Comparison of ENCODE assay signal across 8 mouse cellular contexts in genomic region chr10:61714771-61715461, GRCm38 (mm10). TPM values are rescaled to one million over a fixed set of nuclear protein-coding genes. Genes with fewer than 3 reads are reported as not detected.
DNase-seq lines count a peak whose midpoint lies in the region; ATAC-seq lines count a peak whose summit lies in the region.

TSS of gene Aifm2 (plus strand) at chr10:61715263.

- H3K27me3 ChIP-seq in hindbrain, embryonic 14.5 days (ENCODE audit: control insufficient read depth, insufficient read depth, low read length) = peaks cover 4% of the 10 kb centered on the region; the same call in 1 of the 2 replicates
- 0 out of 2 replicates have a peak, but pooled peaks cover 4% of the 10 kb centered on the region for H3K27me3 ChIP-seq in liver, embryonic 12.5 days (replicated peaks)

- H3K4me2 ChIP-seq in hindbrain, embryonic 14.5 days (replicated peaks) = peak within 1 kb of the TSS; percentile 66
- H3K4me2 ChIP-seq in liver, embryonic 12.5 days = peak within 1 kb of the TSS; percentile 89

- 14% methylated on average over 33 of the region's 36 CpGs for WGBS in hindbrain, embryonic 14.5 days
- 15% methylated on average over 31 of the region's 36 CpGs for WGBS in liver, embryonic 12.5 days (ENCODE audit: insufficient replicate concordance)

- no peaks in the 10 kb centered on the region for H3K4me1 ChIP-seq in hindbrain, embryonic 14.5 days (replicated peaks; ENCODE audit: control insufficient read depth, insufficient read depth, low read length)
- H3K4me1 ChIP-seq in liver, embryonic 12.5 days = peaks cover 21% of the 10 kb centered on the region

- no peaks in the 10 kb centered on the region for H3K36me3 ChIP-seq in hindbrain, embryonic 14.5 days (replicated peaks; ENCODE audit: control insufficient read depth, insufficient read depth)
- H3K36me3 ChIP-seq in liver, embryonic 12.5 days = no peaks in the 10 kb centered on the region

- peak; percentile 69 for ATAC-seq in cerebellum, adult (ENCODE audit: insufficient number of reproducible peaks, low FRiP score, low TSS enrichment)
- ATAC-seq in hindbrain, embryonic 14.5 days (ENCODE audit: low FRiP score) = peak; percentile 62; the same call in 1 of the 2 replicates
- peak; percentile 92 for ATAC-seq in liver, embryonic 12.5 days

- H3K9ac ChIP-seq in hindbrain, embryonic 14.5 days = peak within 1 kb of the TSS; percentile 48
- peak within 1 kb of the TSS; percentile 57 for H3K9ac ChIP-seq in liver, embryonic 12.5 days

- DNase-seq in cerebellum, postnatal 4 days (ENCODE audit: low spot score in 2 of 2) = no peak
- DNase-seq in cerebellum, adult 8-10 months = peak; percentile 30
- DNase-seq in gastrocnemius, adult 18-20 months (ENCODE audit: low spot score) = peak; percentile 72
- DNase-seq in hindbrain, embryonic 14.5 days (ENCODE audit: low spot score) = peak; percentile 34
- peak; percentile 35 to 42 for DNase-seq in natural killer cell, adult 2 months (ENCODE audit: low spot score in 2 of 2)
- peak; percentile 70 for DNase-seq in testis, postnatal 14 days (ENCODE audit: low spot score)

- no peak within 1 kb of the TSS for H3K27ac ChIP-seq in hindbrain, embryonic 14.5 days
- no peak within 1 kb of the TSS for H3K27ac ChIP-seq in liver, embryonic 12.5 days

- H3K9me3 ChIP-seq in hindbrain, embryonic 14.5 days (ENCODE audit: control insufficient read depth, low read length) = no peaks in the 10 kb centered on the region
- H3K9me3 ChIP-seq in liver, embryonic 12.5 days (replicated peaks) = no peaks in the 10 kb centered on the region

- H3K4me3 ChIP-seq in hindbrain, embryonic 14.5 days (replicated peaks; ENCODE audit: low read length) = peak within 1 kb of the TSS; percentile 44
- peak within 1 kb of the TSS; percentile 62 for H3K4me3 ChIP-seq in liver, embryonic 12.5 days

RNA-seq across cellular contexts. Expression of gene Aifm2, which starts in this region (rescaled TPM):
- 10 to 100 TPM; 12.4 to 15.2 TPM for total RNA-seq in gastrocnemius, adult 18-20 months (2021)
- polyA plus RNA-seq in hindbrain, embryonic 14.5 days (2014; fragmentation: Nextera tagmentation; extraction: Ambion mirVana) = 11.9 and 12.3 TPM in 2 replicates
- polyA plus RNA-seq in liver, embryonic 12.5 days (2016; fragmentation: Nextera tagmentation; extraction: Ambion mirVana) = 3.3 and 4.2 TPM in 2 replicates

Comparison
In these comparisons a context has a peak if more than half of its experiments do, and no peak if none do; other contexts are left out.
1. DNase-seq: peak in cerebellum, adult 8-10 months (single experiment), gastrocnemius, adult 18-20 months (single experiment), hindbrain, embryonic 14.5 days (single experiment), natural killer cell, adult 2 months (2 of 2) and testis, postnatal 14 days (single experiment); none in cerebellum, postnatal 4 days (0 of 2).
2. Peak in every context shown above with its lines, with median percentiles within 50 percentile points of each other: ATAC-seq.